Mouse (Mus musculus) granulocyte monocyte progenitor cell, adult 5-6 weeks (primary cell): ENCODE measurements around the gene Nxf2. TPM values are rescaled to one million over a fixed set of nuclear protein-coding genes. Genes with fewer than 3 reads are reported as not detected.

Experiments used
- total RNA-seq, 2 experiments: library from RNA; stranded (forward) in 1 of 2; stranded (reverse) in 1 of 2; fragments of 200-712, 200-1000 nt in 1 of 2; fragments of >200 nt in 1 of 2; fragmentation: Nextera tagmentation in 1 of 2; gene quantifications; 2 replicates each; pipeline ENCODE4 v1.2.3; 2014 to 2017

Nxf2 gene
- total RNA-seq, 2 experiments from 2014 or later = 0.36 to 1.3 TPM

Other genes with a start within 250 kb of the Nxf2 start
- gene Armcx1, start 246.8 kb downstream of the Nxf2 start, total RNA-seq (2014; fragmentation: Nextera tagmentation) = 5.3 and 10.4 TPM in 2 replicates
- gene Armcx1, start 246.8 kb downstream of the Nxf2 start, total RNA-seq (2017) = 4.8 and 11.5 TPM in 2 replicates
- 1.4 and 5.2 TPM in 2 replicates for gene Armcx6, start 213.3 kb downstream of the Nxf2 start, total RNA-seq (2014; fragmentation: Nextera tagmentation)
- 2.8 and 4.5 TPM in 2 replicates for gene Armcx6, start 213.3 kb downstream of the Nxf2 start, total RNA-seq (2017)
- 27.7 and 30.1 TPM in 2 replicates for gene Armcx3, start 208.2 kb downstream of the Nxf2 start, total RNA-seq (2014; fragmentation: Nextera tagmentation)
- gene Armcx3, start 208.2 kb downstream of the Nxf2 start, total RNA-seq (2017) = 29.2 and 32.9 TPM in 2 replicates
- 22.7 and 24.6 TPM in 2 replicates for gene Armcx2, start 155.5 kb downstream of the Nxf2 start, total RNA-seq (2014; fragmentation: Nextera tagmentation)
- gene Armcx2, start 155.5 kb downstream of the Nxf2 start, total RNA-seq (2017) = 7.9 and 10.9 TPM in 2 replicates
- 2.4 and 4.1 TPM in 2 replicates for gene Zmat1, start 44.5 kb upstream of the Nxf2 start, total RNA-seq (2014; fragmentation: Nextera tagmentation)
- gene Zmat1, start 44.5 kb upstream of the Nxf2 start, total RNA-seq (2017) = 1.6 and 4.8 TPM in 2 replicates
- gene Gm15023, start 212.9 kb upstream of the Nxf2 start, total RNA-seq (2014; fragmentation: Nextera tagmentation) = 0.15 TPM in 1 of 2 replicates, not detected in the other
- not detected in 2 replicates for gene Gm15023, start 212.9 kb upstream of the Nxf2 start, total RNA-seq (2017)
- gene Tceal6, start 245.9 kb upstream of the Nxf2 start, total RNA-seq (2014; fragmentation: Nextera tagmentation) = not detected in 2 replicates
- not detected in 2 replicates for gene Tceal6, start 245.9 kb upstream of the Nxf2 start, total RNA-seq (2017)